Mouse (Mus musculus): ENCODE data around the gene Ccdc182.
A peak's percentile ranks its signal among the peaks of the same experiment; 100 is the strongest.

The Ccdc182 gene

GRCm38 (mm10) chr11:88293631-88294393, at the start of gene Ccdc182:
Gene Ccdc182 (plus strand): TSS chr11:88294058.
- DNase-seq (ENCODE audit: low read depth, low spot score), result no peak

GRCm38 (mm10) chr11:88245581-88246170, 48.2 kb upstream of the Ccdc182 start:
- no peak for DNase-seq (ENCODE audit: low read depth, low spot score)

GRCm38 (mm10) chr11:88248636-88249035, 45.2 kb upstream of the Ccdc182 start:
- DNase-seq (ENCODE audit: low read depth, low spot score), result no peak

GRCm38 (mm10) chr11:88250568-88250967, 43.3 kb upstream of the Ccdc182 start:
- no peak for DNase-seq (ENCODE audit: low read depth, low spot score)

- DNase-seq (ENCODE audit: low read depth, low spot score), result no peak
Measured at GRCm38 (mm10) chr11:88251295-88251694, 42.6 kb upstream of the Ccdc182 start.

GRCm38 (mm10) chr11:88251972-88252766, 41.7 kb upstream of the Ccdc182 start:
- peak; percentile 50 for DNase-seq (ENCODE audit: low read depth, low spot score)

- no peak for DNase-seq (ENCODE audit: low read depth, low spot score)
Measured at GRCm38 (mm10) chr11:88252767-88253513, 40.9 kb upstream of the Ccdc182 start.

- DNase-seq (ENCODE audit: low read depth, low spot score), result no peak
Measured at GRCm38 (mm10) chr11:88253514-88254167, 40.2 kb upstream of the Ccdc182 start.

- DNase-seq (ENCODE audit: low read depth, low spot score), result no peak
Measured at GRCm38 (mm10) chr11:88257700-88258099, 36.2 kb upstream of the Ccdc182 start.

GRCm38 (mm10) chr11:88258212-88258611, 35.6 kb upstream of the Ccdc182 start:
- DNase-seq (ENCODE audit: low read depth, low spot score), result no peak

GRCm38 (mm10) chr11:88260463-88260862, 33.4 kb upstream of the Ccdc182 start:
- no peak for DNase-seq (ENCODE audit: low read depth, low spot score)

GRCm38 (mm10) chr11:88264889-88265288, 29.0 kb upstream of the Ccdc182 start:
- no peak for DNase-seq (ENCODE audit: low read depth, low spot score)

GRCm38 (mm10) chr11:88266311-88266710, 27.5 kb upstream of the Ccdc182 start:
- DNase-seq (ENCODE audit: low read depth, low spot score), result no peak

GRCm38 (mm10) chr11:88271870-88272269, 22.0 kb upstream of the Ccdc182 start:
- DNase-seq (ENCODE audit: low read depth, low spot score), result no peak

GRCm38 (mm10) chr11:88274111-88274879, 19.6 kb upstream of the Ccdc182 start:
- DNase-seq (ENCODE audit: low read depth, low spot score), result no peak

- no peak for DNase-seq (ENCODE audit: low read depth, low spot score)
Measured at GRCm38 (mm10) chr11:88274901-88275498, 18.9 kb upstream of the Ccdc182 start.

- DNase-seq (ENCODE audit: low read depth, low spot score), result no peak
Measured at GRCm38 (mm10) chr11:88275949-88276348, 17.9 kb upstream of the Ccdc182 start.

GRCm38 (mm10) chr11:88276534-88277308, 17.1 kb upstream of the Ccdc182 start:
- DNase-seq (ENCODE audit: low read depth, low spot score), result no peak

- no peak for DNase-seq (ENCODE audit: low read depth, low spot score)
Measured at GRCm38 (mm10) chr11:88279006-88279405, 14.9 kb upstream of the Ccdc182 start.

Data from retina, adult 2 months (tissue).